Mouse (Mus musculus): ENCODE measurements around the gene Trank1.

DNA sequence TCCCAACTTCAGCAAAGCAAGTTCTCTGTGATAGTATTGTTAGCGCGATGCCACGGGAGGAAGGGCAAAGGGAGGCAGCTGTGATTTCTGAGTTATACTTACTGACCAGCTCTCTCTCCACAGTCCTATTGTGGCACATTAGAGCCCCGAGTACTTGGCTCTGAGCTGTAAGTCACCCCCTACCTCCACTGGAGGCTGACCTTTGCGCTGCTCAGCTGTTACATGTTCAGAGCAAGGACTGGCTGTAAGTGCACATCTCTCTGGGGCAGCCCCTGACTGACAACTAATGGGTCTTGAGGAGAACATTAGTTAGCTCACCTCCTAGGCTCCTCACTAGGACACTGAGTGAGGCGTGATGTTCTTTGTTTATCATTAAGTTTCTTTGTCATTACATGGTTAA is 128.9 kb downstream of the Trank1 start:
- TF ChIP-seq CEBPB (IDR thresholded peaks at IDR 0.05; ENCODE audit: low read depth) (no peak), CTCF (IDR thresholded peaks at IDR 0.05; ENCODE audit: control insufficient read depth, insufficient read depth, insufficient read length) (no peak), MYOD1 (IDR thresholded peaks at IDR 0.05; ENCODE audit: control insufficient read depth, insufficient read length, low read depth) (no peak), FOSL1 (IDR thresholded peaks at IDR 0.05; ENCODE audit: insufficient read depth, low read length, poor library complexity, severe bottlenecking) (no peak), USF1 (IDR thresholded peaks at IDR 0.05; ENCODE audit: low read depth) (no peak), MAX (IDR thresholded peaks at IDR 0.05) (no peak), MYOG (IDR thresholded peaks at IDR 0.05; ENCODE audit: control insufficient read depth, extremely low read depth, insufficient read length) (no peak)
